Mouse (Mus musculus) heart, adult 2 months (tissue): ENCODE measurements around the gene Gtf3c1. TPM values are rescaled to one million over a fixed set of nuclear protein-coding genes. Genes with fewer than 3 reads are reported as not detected.

Experiments used
- DNase-seq, 2 experiments: peaks; one replicate each; pipeline ENCODE4 v3.0.0; 2021
- H3K27ac ChIP-seq: fragments of 200-600 bp; 2 replicates; pipeline ENCODE4 v1.8.1; 2022
- H3K27me3 ChIP-seq: fragments of 200-500 bp; 2 replicates; pipeline ENCODE4 v1.6.1; 2012; ENCODE audit warnings: mild to moderate bottlenecking, low read length, inconsistent platforms, mixed read lengths; ENCODE audit not compliant: control insufficient read depth, insufficient read depth
- H3K36me3 ChIP-seq: fragments of 200-500 bp; 2 replicates; pipeline ENCODE4 v1.6.1; 2012; ENCODE audit warnings: low read length, inconsistent platforms; ENCODE audit not compliant: control insufficient read depth, insufficient read depth
- H3K4me1 ChIP-seq: fragments of 200-500 bp; 2 replicates; pipeline ENCODE4 v1.6.1; 2011; ENCODE audit warnings: low read length; ENCODE audit not compliant: control insufficient read depth, insufficient read depth
- H3K4me3 ChIP-seq: fragments of 200-600 bp; 2 replicates; pipeline ENCODE4 v1.8.1; 2022
- H3K79me2 ChIP-seq: fragments of 200-500 bp; replicated peaks from 2 replicates; pipeline ENCODE4 v1.6.1; 2012; ENCODE audit warnings: mild to moderate bottlenecking, inconsistent platforms, low read length, moderate library complexity, mixed read lengths; ENCODE audit not compliant: control insufficient read depth, insufficient read depth
- H3K9ac ChIP-seq: fragments of 200-500 bp; 2 replicates; pipeline ENCODE4 v1.6.1; 2012; ENCODE audit warnings: low read depth, mild to moderate bottlenecking, control low read depth, inconsistent platforms, low read length, mixed read lengths
- CTCF ChIP-seq: fragments of 200-600 bp; IDR thresholded peaks from 2 replicates; pipeline ENCODE4 v1.8.1; 2022; ENCODE audit warnings: antibody characterized with exemption, mild to moderate bottlenecking, moderate library complexity
- EP300 ChIP-seq: fragments of 200-500 bp; IDR thresholded peaks from 2 replicates; pipeline ENCODE4 v1.6.1; 2011; ENCODE audit warnings: low read depth, low read length, control low read depth; ENCODE audit not compliant: insufficient read depth
- POLR2A ChIP-seq: fragments of 200-500 bp; IDR thresholded peaks from 2 replicates; pipeline ENCODE4 v1.6.1; 2011; ENCODE audit warnings: mild to moderate bottlenecking, low read depth, low read length, control low read depth; ENCODE audit not compliant: insufficient read depth
- WGBS: fragments of 180-500 bp; shearing (Covaris S2); methylation state at CpG from one replicate; pipeline ENCODE4 v1.1.7; 2018; 5-methylcytosine and 5-hydroxymethylcytosine counted together
- intact Hi-C: fragments of 180-260 bp; cut with DNase I; formaldehyde crosslinking; loops from one replicate; pipeline ENCODE4 v1.15.1; 2025
- polyA plus RNA-seq: library from polyadenylated mRNA; depleted of rRNA; stranded (reverse); fragments of >200 nt; gene quantifications from 2 replicates; pipeline ENCODE4 v1.2.3, GENCODE M21; 2012
- total RNA-seq, 2 experiments: library from RNA; stranded (reverse); gene quantifications; 2 replicates each; pipeline ENCODE4 v1.2.3; 2021

Gene Gtf3c1
- total and polyA plus RNA-seq, 3 experiments, result 30.2 to 47.9 (median 46.3) TPM

DNA sequence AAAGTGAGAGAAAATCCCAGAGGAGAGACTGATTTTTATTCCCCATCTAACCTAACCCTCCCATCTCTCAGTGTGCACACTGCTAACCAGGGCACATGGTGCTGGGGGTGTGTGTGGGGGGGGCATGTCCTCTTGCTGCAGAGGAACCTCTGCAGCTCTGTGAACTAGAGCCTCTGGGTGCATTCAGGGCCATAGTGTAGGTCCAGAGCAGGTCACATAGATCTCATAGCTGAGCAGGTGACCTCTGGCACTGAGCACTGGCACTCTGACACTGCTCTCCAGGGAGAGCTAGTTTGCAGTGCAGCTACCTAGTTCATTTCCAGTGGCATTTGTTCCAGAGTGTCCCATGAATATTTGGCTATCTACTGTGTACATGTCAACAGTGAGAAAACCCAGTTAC lies 24.1 kb upstream of the Gtf3c1 start:
- Histone ChIP-seq H3K79me2 (no peaks in the 10 kb centered on the region), H3K9ac (no peak overlapping the region), H3K27me3 (no peaks in the 10 kb centered on the region), H3K4me3 (no peak overlapping the region), H3K36me3 (no peaks in the 10 kb centered on the region), H3K27ac (no peak overlapping the region), H3K4me1 (no peaks in the 10 kb centered on the region)
- DNase-seq, result peak in 1 of 2 experiments; percentile 37
- TF ChIP-seq EP300 (no peak), POLR2A (no peak), CTCF (no peak)
- intact Hi-C loops, result no loop called here

DNA sequence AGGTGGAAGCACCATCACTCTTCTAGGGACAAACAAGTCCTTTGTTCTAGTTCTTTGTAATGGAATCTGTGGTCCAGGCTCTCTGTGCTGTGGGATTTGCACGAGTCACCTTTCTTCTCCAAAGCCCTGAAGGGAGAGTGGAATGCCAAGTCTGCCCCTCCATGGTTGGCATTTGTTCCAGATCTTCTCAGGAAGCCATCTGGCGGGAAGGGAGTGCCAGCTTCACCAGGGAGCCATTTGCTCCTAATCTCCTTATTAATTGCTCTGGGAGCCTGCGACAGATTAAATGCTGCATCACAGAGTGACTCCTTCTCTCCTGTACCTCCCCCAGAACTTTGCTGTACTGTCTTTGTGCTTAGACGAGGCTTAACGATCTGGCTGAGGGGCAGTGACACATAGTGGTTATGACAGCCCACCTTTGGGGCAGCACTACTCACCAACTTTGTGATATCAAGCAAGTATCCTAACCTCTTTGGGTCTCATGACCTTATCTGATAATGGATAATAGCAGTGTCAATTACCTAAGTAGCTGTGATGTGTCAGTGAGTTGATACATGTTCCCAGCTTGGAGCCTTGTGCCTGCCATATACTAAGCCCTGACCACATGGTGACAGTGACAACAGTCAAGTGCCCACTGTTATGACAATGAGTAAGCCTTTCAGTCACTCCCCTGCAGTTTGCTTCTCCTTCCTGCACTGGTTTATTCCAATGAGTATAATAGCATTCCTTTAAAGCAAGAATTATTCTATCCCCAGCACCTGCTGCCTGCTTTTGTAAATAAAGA lies 15.8 kb upstream of the Gtf3c1 start:
- H3K79me2 ChIP-seq, result no peaks in the 10 kb centered on the region
- TF ChIP-seq CTCF, result no peak
- TF ChIP-seq EP300, result no peak
- no peak for TF ChIP-seq POLR2A
- H3K27me3 ChIP-seq, result no peaks in the 10 kb centered on the region
- no peak overlapping the region for H3K9ac ChIP-seq
- no peak overlapping the region for H3K4me3 ChIP-seq
- peaks cover 6% of the 10 kb centered on the region for H3K4me1 ChIP-seq
- 38% methylated on average over 5 of the region's 5 CpGs for whole genome bisulfite sequencing
- intact Hi-C loops, result no loop called here
- no peak overlapping the region for H3K27ac ChIP-seq
- peaks cover 3% of the 10 kb centered on the region; the same call in 1 of the 2 replicates for H3K36me3 ChIP-seq
- DNase-seq, result no peak

DNA sequence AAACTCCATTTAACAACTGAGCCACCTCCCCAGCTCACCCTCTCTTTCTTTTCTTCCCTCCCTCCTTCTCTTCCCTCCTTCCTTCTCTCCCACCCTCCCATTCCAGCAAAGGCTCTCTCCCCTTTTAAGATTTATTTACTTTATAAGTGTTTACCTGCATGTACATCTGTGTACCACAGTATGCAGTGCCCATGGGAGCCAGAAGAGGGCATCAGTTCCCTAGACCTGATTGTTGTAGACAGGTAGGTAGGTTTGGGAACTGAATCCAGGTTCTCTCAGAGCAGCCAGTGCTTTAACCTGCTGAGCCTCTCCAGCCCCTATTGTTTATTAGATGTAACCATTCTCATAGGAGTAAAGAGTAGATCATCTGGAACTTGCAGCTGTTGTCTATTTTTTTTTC lies 14.5 kb upstream of the Gtf3c1 start:
- intact Hi-C loops, result no loop called here

DNA sequence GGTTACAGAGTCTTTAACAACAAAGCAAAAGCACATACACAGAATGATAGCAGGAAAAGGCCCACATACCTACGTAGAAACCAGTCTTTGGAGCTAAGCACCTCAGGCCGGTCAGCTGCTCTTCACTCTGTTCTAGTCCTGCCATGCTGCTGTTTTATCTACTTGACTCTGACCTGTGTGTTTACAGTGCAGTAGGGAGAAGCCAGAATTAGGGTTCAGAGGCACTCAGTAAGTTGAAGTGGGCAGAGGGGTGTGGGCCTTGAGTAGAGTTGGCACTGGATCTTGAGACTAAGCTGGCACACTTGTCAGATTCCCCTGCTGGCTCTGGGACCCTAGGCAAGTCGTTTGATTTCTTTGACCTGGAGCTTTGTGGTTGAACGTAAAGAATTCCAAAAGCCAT lies 13.5 kb upstream of the Gtf3c1 start:
- intact Hi-C loops, result no loop called here
- no peak overlapping the region for H3K9ac ChIP-seq
- no peak for DNase-seq
- TF ChIP-seq POLR2A (no peak), CTCF (no peak)
- WGBS, result 66% methylated on average over 4 of the region's 4 CpGs
- no peak overlapping the region for H3K27ac ChIP-seq
- H3K36me3 ChIP-seq, result peaks cover 3% of the 10 kb centered on the region; the same call in 1 of the 2 replicates
- H3K4me3 ChIP-seq, result no peak overlapping the region
- H3K27me3 ChIP-seq, result no peaks in the 10 kb centered on the region
- H3K79me2 ChIP-seq, result no peaks in the 10 kb centered on the region
- peaks cover 12% of the 10 kb centered on the region for H3K4me1 ChIP-seq

More for the DNA sequence above, 14.5 kb upstream of the Gtf3c1 start:
- no peak for DNase-seq
- no peak for TF ChIP-seq EP300
- peak; percentile 43 for TF ChIP-seq CTCF
- TF ChIP-seq POLR2A, result no peak
- no peak overlapping the region for H3K4me3 ChIP-seq
- no peak overlapping the region for H3K9ac ChIP-seq
- H3K27me3 ChIP-seq, result no peaks in the 10 kb centered on the region
- H3K27ac ChIP-seq, result no peak overlapping the region
- H3K4me1 ChIP-seq, result peaks cover 7% of the 10 kb centered on the region
- H3K79me2 ChIP-seq, result no peaks in the 10 kb centered on the region
- H3K36me3 ChIP-seq, result peaks cover 3% of the 10 kb centered on the region; the same call in 1 of the 2 replicates

DNA sequence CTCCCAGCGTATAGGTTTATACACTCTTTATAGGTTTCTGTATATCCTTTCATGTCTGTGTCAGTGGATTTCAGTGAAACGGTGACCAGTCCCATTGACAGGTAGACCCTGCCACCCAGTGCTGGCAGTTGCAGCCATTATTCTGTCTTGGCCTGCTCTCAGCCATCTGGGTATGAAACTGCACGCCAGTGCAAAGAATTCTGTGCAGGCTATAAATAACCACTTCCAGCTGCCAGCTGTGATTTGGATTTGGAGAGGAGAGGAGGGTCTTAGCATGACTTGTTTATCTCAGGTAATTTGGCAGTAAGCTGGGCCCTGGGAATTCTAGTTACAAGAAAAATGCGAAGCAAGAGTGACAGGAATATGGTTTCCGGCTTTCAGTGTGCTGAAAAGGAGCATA lies 12.8 kb upstream of the Gtf3c1 start:
- TF ChIP-seq CTCF (peak; percentile 34), EP300 (0 out of 2 replicates have a peak, but pooled peaks have one; percentile 21), POLR2A (no peak)
- no peaks in the 10 kb centered on the region for H3K27me3 ChIP-seq
- no peak overlapping the region; the same call in 1 of the 2 replicates for H3K27ac ChIP-seq
- no peak overlapping the region for H3K4me3 ChIP-seq
- peaks cover 12% of the 10 kb centered on the region for H3K4me1 ChIP-seq
- 39% methylated on average over 5 of the region's 5 CpGs for WGBS
- peak; percentile 31 to 37 for DNase-seq
- H3K9ac ChIP-seq, result no peak overlapping the region
- peaks cover 3% of the 10 kb centered on the region; the same call in 1 of the 2 replicates for H3K36me3 ChIP-seq
- intact Hi-C loops, result no loop called here
- no peaks in the 10 kb centered on the region for H3K79me2 ChIP-seq

DNA sequence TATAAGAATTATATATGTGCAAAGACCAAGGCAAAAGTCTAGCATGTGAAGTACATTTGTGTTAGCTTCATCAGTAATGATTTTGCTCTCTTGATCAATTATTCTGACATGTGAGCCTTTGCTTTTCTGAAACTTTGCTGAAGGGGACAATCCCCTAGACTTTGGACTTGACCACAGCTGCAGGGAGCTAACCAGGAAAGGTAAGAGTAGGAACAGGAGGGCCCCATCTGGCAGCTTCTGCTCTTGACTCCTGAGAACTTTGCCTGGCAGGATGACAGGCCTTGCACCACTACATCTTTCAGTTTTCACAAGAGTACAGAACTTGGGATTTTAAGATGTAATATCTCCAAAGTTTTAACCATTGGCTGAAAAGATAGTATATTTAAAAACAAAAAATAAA lies 10.0 kb upstream of the Gtf3c1 start:
- Histone ChIP-seq H3K79me2 (no peaks in the 10 kb centered on the region), H3K27me3 (no peaks in the 10 kb centered on the region), H3K27ac (no peak overlapping the region), H3K4me3 (no peak overlapping the region), H3K36me3 (peaks cover 3% of the 10 kb centered on the region; the same call in 1 of the 2 replicates), H3K9ac (no peak overlapping the region), H3K4me1 (peaks cover 12% of the 10 kb centered on the region)
- no peak for DNase-seq
- intact Hi-C loops, result no loop called here
- TF ChIP-seq EP300 (no peak), CTCF (no peak), POLR2A (no peak)
